Mouse (Mus musculus): Measurements from ENCODE around the gene Tex46. TPM values are rescaled to one million over a fixed set of nuclear protein-coding genes. Genes with fewer than 3 reads are reported as not detected.

Gene Tex46
- total and polyA plus RNA-seq, 3 experiments = not detected

GRCm38 (mm10) chr4:136598268-136598876, 11.9 kb upstream of the Tex46 start:
- Histone ChIP-seq H3K36me3 (replicated peaks in 1 of 2; ENCODE audit: control insufficient read depth in 1 of 2, insufficient read depth in 1 of 2, low read length in 1 of 2) (peaks cover 0 to 27% of the 10 kb centered on the region in 2 experiments), H3K9ac (ENCODE audit: insufficient read depth, low read depth) (no peak overlapping the region), H3K4me1 (ENCODE audit: control insufficient read depth in 1 of 2, insufficient read depth in 2 of 2) (peaks cover 10 to 39% of the 10 kb centered on the region in 2 experiments), H3K27ac (ENCODE audit: insufficient read depth, low read depth) (no peak overlapping the region), H3K27me3 (replicated peaks) (no peaks in the 10 kb centered on the region), H3K79me2 (replicated peaks; ENCODE audit: control insufficient read depth, extremely low read depth, insufficient read depth, poor library complexity, severe bottlenecking) (peaks cover 76% of the 10 kb centered on the region), H3K9me3 (replicated peaks; ENCODE audit: low read length) (no peaks in the 10 kb centered on the region), H3K4me2 (ENCODE audit: insufficient read depth, low read depth, poor library complexity, severe bottlenecking) (no peak overlapping the region), H3K4me3 (replicated peaks in 1 of 3; ENCODE audit: low read depth in 2 of 3, low read length in 2 of 3, poor library complexity in 1 of 3) (no peak overlapping the region)
- DNase-seq (ENCODE audit: extremely low read depth) = no peak
- dilution Hi-C loops (cut with MboI; ENCODE audit: extremely low pct_ligation_motif_present, extremely low pct_unique_long_range_greater_than_20kb, low sequenced_read_pairs) (no loop called here), in situ Hi-C loops (cut with MboI; ENCODE audit: low pct_ligation_motif_present, low pct_unique_long_range_greater_than_20kb, low sequenced_read_pairs) (no loop called here)
- no peak for TF ChIP-seq HCFC1 (IDR thresholded peaks at IDR 0.05; ENCODE audit: low read depth, low read length)
- no peak for TF ChIP-seq CTCF (conservative IDR thresholded peaks at IDR 0.05 in 1 of 2, IDR thresholded peaks at IDR 0.05 in 1 of 2; ENCODE audit: low read depth in 2 of 2, low read length in 2 of 2)
- no peak for TF ChIP-seq USF2 (conservative IDR thresholded peaks at IDR 0.05; ENCODE audit: low read depth, low read length)
- TF ChIP-seq PAX5 (IDR thresholded peaks at IDR 0.05; ENCODE audit: low read length) = no peak
- no peak for TF ChIP-seq EP300 (IDR thresholded peaks at IDR 0.05; ENCODE audit: low read length)

- in situ Hi-C loops (cut with MboI; ENCODE audit: low pct_ligation_motif_present, low pct_unique_long_range_greater_than_20kb, low sequenced_read_pairs) (loop anchor here (25.0 kb wide), 1 partner anchor 363 kb away; the partner anchor contains the start of gene Tcea3), dilution Hi-C loops (cut with MboI; ENCODE audit: extremely low pct_ligation_motif_present, extremely low pct_unique_long_range_greater_than_20kb, low sequenced_read_pairs) (no loop called here)
- DNase-seq (ENCODE audit: extremely low read depth) = peak; percentile 5
- H3K4me3 ChIP-seq (replicated peaks in 1 of 3; ENCODE audit: low read depth in 2 of 3, low read length in 2 of 3, poor library complexity in 1 of 3) = no peak overlapping the region
- H3K27ac ChIP-seq (ENCODE audit: insufficient read depth, low read depth) = no peak overlapping the region
- H3K36me3 ChIP-seq (replicated peaks in 1 of 2; ENCODE audit: control insufficient read depth in 1 of 2, insufficient read depth in 1 of 2, low read length in 1 of 2) = peaks cover 0 to 19% of the 10 kb centered on the region in 2 experiments
- no peaks in the 10 kb centered on the region for H3K9me3 ChIP-seq (replicated peaks; ENCODE audit: low read length)
- H3K4me2 ChIP-seq (ENCODE audit: insufficient read depth, low read depth, poor library complexity, severe bottlenecking) = no peak overlapping the region
- peaks cover 68% of the 10 kb centered on the region for H3K79me2 ChIP-seq (replicated peaks; ENCODE audit: control insufficient read depth, extremely low read depth, insufficient read depth, poor library complexity, severe bottlenecking)
- H3K27me3 ChIP-seq (replicated peaks) = no peaks in the 10 kb centered on the region
- no peak for TF ChIP-seq BHLHE40 (IDR thresholded peaks at IDR 0.05; ENCODE audit: low read depth, low read length)
- peak in 1 of 2 experiments; percentile 42; a peak in 2 of 4 replicates for TF ChIP-seq CTCF (conservative IDR thresholded peaks at IDR 0.05 in 1 of 2, IDR thresholded peaks at IDR 0.05 in 1 of 2; ENCODE audit: low read depth in 2 of 2, low read length in 2 of 2)
- peaks cover 10 to 30% of the 10 kb centered on the region in 2 experiments for H3K4me1 ChIP-seq (ENCODE audit: control insufficient read depth in 1 of 2, insufficient read depth in 2 of 2)
- no peak overlapping the region for H3K9ac ChIP-seq (ENCODE audit: insufficient read depth, low read depth)
These were observed 10.4 kb upstream of the Tex46 start for GRCm38 (mm10) chr4:136599869-136600268.

- peak overlapping the region in 2 of 3 experiments; percentile 67 to 86 for H3K4me3 ChIP-seq (replicated peaks in 1 of 3; ENCODE audit: low read depth in 2 of 3, low read length in 2 of 3, poor library complexity in 1 of 3)
- TF ChIP-seq NRF1 (IDR thresholded peaks at IDR 0.05; ENCODE audit: low read depth, low read length) (no peak), IRF4 (IDR thresholded peaks at IDR 0.05; ENCODE audit: low read depth, low read length) (no peak), CHD1 (IDR thresholded peaks at IDR 0.05; ENCODE audit: low read depth, low read length) (no peak), ZKSCAN1 (IDR thresholded peaks at IDR 0.05; ENCODE audit: borderline replicate concordance, low read depth, low read length) (no peak), ELF1 (IDR thresholded peaks at IDR 0.05; ENCODE audit: low read depth, low read length) (no peak), CHD2 (IDR thresholded peaks at IDR 0.05; ENCODE audit: low read length) (no peak), E2F4 (IDR thresholded peaks at IDR 0.05; ENCODE audit: insufficient replicate concordance, low read depth, low read length) (no peak), USF2 (conservative IDR thresholded peaks at IDR 0.05; ENCODE audit: low read depth, low read length) (no peak), SMC3 (IDR thresholded peaks at IDR 0.05; ENCODE audit: low read depth, low read length) (no peak), GABPA (IDR thresholded peaks at IDR 0.05; ENCODE audit: insufficient replicate concordance, low read depth, low read length) (no peak), KAT2A (IDR thresholded peaks at IDR 0.05; ENCODE audit: insufficient replicate concordance, low read length) (no peak)
- no peak for DNase-seq (ENCODE audit: extremely low read depth)
- H3K27me3 ChIP-seq (replicated peaks) = no peaks in the 10 kb centered on the region
- peak overlapping the region; percentile 96 for H3K4me2 ChIP-seq (ENCODE audit: insufficient read depth, low read depth, poor library complexity, severe bottlenecking)
- peaks cover 62% of the 10 kb centered on the region for H3K79me2 ChIP-seq (replicated peaks; ENCODE audit: control insufficient read depth, extremely low read depth, insufficient read depth, poor library complexity, severe bottlenecking)
- in situ Hi-C loops (cut with MboI; ENCODE audit: low pct_ligation_motif_present, low pct_unique_long_range_greater_than_20kb, low sequenced_read_pairs) (loop anchor here (25.0 kb wide), 1 partner anchor 363 kb away; the partner anchor contains the start of gene Tcea3), dilution Hi-C loops (cut with MboI; ENCODE audit: extremely low pct_ligation_motif_present, extremely low pct_unique_long_range_greater_than_20kb, low sequenced_read_pairs) (no loop called here)
- peaks cover 7 to 24% of the 10 kb centered on the region in 2 experiments for H3K4me1 ChIP-seq (ENCODE audit: control insufficient read depth in 1 of 2, insufficient read depth in 2 of 2)
- no peaks in the 10 kb centered on the region for H3K9me3 ChIP-seq (replicated peaks; ENCODE audit: low read length)
- H3K27ac ChIP-seq (ENCODE audit: insufficient read depth, low read depth) = no peak overlapping the region
- H3K9ac ChIP-seq (ENCODE audit: insufficient read depth, low read depth) = peak overlapping the region; percentile 99; the same call in 1 of the 2 replicates
- peaks cover 0 to 16% of the 10 kb centered on the region in 2 experiments for H3K36me3 ChIP-seq (replicated peaks in 1 of 2; ENCODE audit: control insufficient read depth in 1 of 2, insufficient read depth in 1 of 2, low read length in 1 of 2)
These were observed 9.7 kb upstream of the Tex46 start for GRCm38 (mm10) chr4:136600536-136600935.

All from CH12.LX (cell line).